In the genomic region with DNA sequence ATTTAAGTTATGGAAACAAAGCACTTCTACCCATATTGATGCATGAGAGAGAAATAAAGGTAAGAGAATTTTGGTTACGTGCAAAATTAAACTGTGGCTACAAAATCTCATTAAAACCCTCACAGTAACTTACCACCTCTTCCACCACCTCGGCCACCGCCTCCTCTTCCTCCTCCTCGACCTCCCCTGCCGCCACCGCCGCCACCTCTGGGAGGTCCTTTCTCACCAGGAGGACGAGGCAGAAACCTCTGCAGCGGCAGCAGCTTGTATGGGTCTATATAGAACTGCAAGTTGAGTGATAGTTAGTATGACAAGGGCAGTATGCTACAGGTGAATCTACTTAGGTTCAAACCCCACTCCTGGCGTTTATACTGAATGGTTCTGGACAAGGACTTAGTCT, we compare ENCODE assay signal across 25 mouse cellular contexts. TPM values are rescaled to one million over a fixed set of nuclear protein-coding genes. Genes with fewer than 3 reads are reported as not detected.
"Had no signal": no experiment of that assay in that cellular context is flagged by ENCODE, and none has a peak within 500 bp of the region (broad histone marks: within the 10 kb centered on the region; RNA-seq: fewer than 3 reads in every experiment).

No protein-coding gene starts in this region.

- DNase-seq: heart, postnatal 10 days; heart, postnatal 14 days; heart, postnatal 36 days; kidney, adult 11 months; kidney, adult 18-20 months; kidney, adult 2 months; kidney, adult 8-10 months; kidney, adult 9 months; kidney, postnatal 10 days; kidney, postnatal 14 days; kidney, postnatal 25 days; kidney, postnatal 36 days; kidney, postnatal 4 days; layer of hippocampus, adult 9-11 months; layer of hippocampus, postnatal 36 days had no signal

RNA-seq across cellular contexts. Expression of gene Rrh, which starts 4.3 kb away (rescaled TPM):
- total RNA-seq: heart, postnatal 14 days; heart, postnatal 25 days; heart, postnatal 36 days had no signal

RNA-seq across cellular contexts. Expression of gene Cfi, which starts 9.0 kb away (rescaled TPM):
- total RNA-seq: hematopoietic stem cell, adult 5-6 weeks; hindbrain, postnatal 0 days; layer of hippocampus, adult 18-20 months; layer of hippocampus, adult 2 months; layer of hippocampus, postnatal 14 days; layer of hippocampus, postnatal 25 days; layer of hippocampus, postnatal 36 days; left cerebral cortex, adult 18-20 months; left cerebral cortex, adult 2 months had no signal

RNA-seq across cellular contexts. Expression of gene Lrit3, which starts 22.9 kb away (rescaled TPM):
- total RNA-seq: heart, postnatal 10 days; heart, postnatal 14 days; heart, postnatal 25 days; heart, postnatal 36 days; hematopoietic stem cell, adult 5-6 weeks; hindbrain, postnatal 0 days; layer of hippocampus, adult 18-20 months; layer of hippocampus, adult 2 months; layer of hippocampus, postnatal 10 days; layer of hippocampus, postnatal 14 days; layer of hippocampus, postnatal 25 days; layer of hippocampus, postnatal 36 days; left cerebral cortex, adult 18-20 months had no signal
